Mouse (Mus musculus) megakaryocyte, adult 5-6 weeks (primary cell): ENCODE measurements around the gene Ccni. TPM values are rescaled to one million over a fixed set of nuclear protein-coding genes. Genes with fewer than 3 reads are reported as not detected.

ENCODE experiments used
- ATAC-seq: 2 replicates; pipeline ENCODE4 v1.8.0; 2016; ENCODE audit warnings: mild to moderate bottlenecking, inconsistent platforms; ENCODE audit not compliant: poor library complexity, severe bottlenecking
- total RNA-seq, 2 experiments: library from RNA; stranded (forward) in 1 of 2; stranded (reverse) in 1 of 2; fragments of 153-499, 151-499 nt in 1 of 2; fragments of 221-1000, 200-1000 nt in 1 of 2; gene quantifications; 2 replicates each; pipeline versions ENCODE4 v1.2.3 to v1.2.4; 2015 to 2017

The Ccni gene
- total RNA-seq, 2 experiments from 2014 or later, result 198 to 202 TPM

GRCm38 (mm10) chr5:93205371-93206108, 755 bp downstream of the Ccni start:
- ATAC-seq, result peak; percentile 62

GRCm38 (mm10) chr5:93201181-93201580, 5.1 kb downstream of the Ccni start:
- ATAC-seq, result no peak

- ATAC-seq, result peak; percentile 68
These were observed 8.1 kb downstream of the Ccni start for GRCm38 (mm10) chr5:93198232-93198631.

- ATAC-seq, result no peak
These were observed 15.9 kb downstream of the Ccni start for GRCm38 (mm10) chr5:93190428-93190827.

GRCm38 (mm10) chr5:93189607-93190006, 16.7 kb downstream of the Ccni start:
- ATAC-seq, result no peak

- no peak for ATAC-seq
These were observed 21.7 kb downstream of the Ccni start for GRCm38 (mm10) chr5:93184548-93184947.

- ATAC-seq, result no peak
These were observed 23.0 kb downstream of the Ccni start for GRCm38 (mm10) chr5:93183311-93183710.

- ATAC-seq, result peak; percentile 57; the same call in 1 of the 2 replicates
These were observed 26.0 kb downstream of the Ccni start for GRCm38 (mm10) chr5:93180252-93180651.

GRCm38 (mm10) chr5:93178616-93179015, 27.7 kb downstream of the Ccni start:
- ATAC-seq, result no peak

GRCm38 (mm10) chr5:93174675-93175074, 31.6 kb downstream of the Ccni start:
- ATAC-seq, result no peak

- no peak for ATAC-seq
These were observed 33.8 kb downstream of the Ccni start for GRCm38 (mm10) chr5:93172536-93172935.

- ATAC-seq, result no peak
These were observed 34.9 kb downstream of the Ccni start for GRCm38 (mm10) chr5:93171420-93171819.

GRCm38 (mm10) chr5:93168654-93169053, 37.6 kb downstream of the Ccni start:
- no peak for ATAC-seq

GRCm38 (mm10) chr5:93167919-93168516, 38.3 kb downstream of the Ccni start:
- peak; percentile 62 for ATAC-seq

- peak; percentile 65; the same call in 1 of the 2 replicates for ATAC-seq
These were observed 42.8 kb downstream of the Ccni start for GRCm38 (mm10) chr5:93163541-93163940.

- no peak for ATAC-seq
These were observed 51.9 kb downstream of the Ccni start for GRCm38 (mm10) chr5:93154401-93154800.

- ATAC-seq, result peak; percentile 92
These were observed 53.8 kb downstream of the Ccni start for GRCm38 (mm10) chr5:93152451-93152850.

- ATAC-seq, result peak; percentile 50
These were observed 54.3 kb downstream of the Ccni start for GRCm38 (mm10) chr5:93151985-93152384.

GRCm38 (mm10) chr5:93149969-93150777, 56.1 kb downstream of the Ccni start:
- ATAC-seq, result no peak

- no peak for ATAC-seq
These were observed 60.8 kb downstream of the Ccni start for GRCm38 (mm10) chr5:93145504-93145903.

GRCm38 (mm10) chr5:93144874-93145273, 61.4 kb downstream of the Ccni start:
- no peak for ATAC-seq
